Mouse (Mus musculus) kidney, embryonic 15.5 days (tissue): Measurements from ENCODE around the gene Klf14. TPM values are rescaled to one million over a fixed set of nuclear protein-coding genes. Genes with fewer than 3 reads are reported as not detected.

Experiments
- ATAC-seq: fragments of 200-750 bp; cut with Nextera tagmentation; replicated peaks from 2 replicates; pipeline ENCODE4 v1.8.0; 2017; ENCODE audit warnings: moderate TSS enrichment; ENCODE audit not compliant: low FRiP score
- H3K27ac ChIP-seq: fragments of 300-500 bp; sonication (generic); 2 replicates; pipeline ENCODE4 v1.5.1; 2015; ENCODE audit warnings: mild to moderate bottlenecking, inconsistent platforms
- H3K27me3 ChIP-seq: fragments of 300-500 bp; sonication (generic); 2 replicates; pipeline ENCODE4 v1.6.1; 2015; ENCODE audit warnings: inconsistent platforms
- H3K36me3 ChIP-seq: fragments of 300-500 bp; sonication (generic); 2 replicates; pipeline ENCODE4 v1.6.1; 2015; ENCODE audit warnings: inconsistent platforms
- H3K4me1 ChIP-seq: fragments of 300-500 bp; sonication (generic); 2 replicates; pipeline ENCODE4 v1.6.1; 2015; ENCODE audit warnings: inconsistent platforms
- H3K4me2 ChIP-seq: fragments of 300-500 bp; sonication (generic); 2 replicates; pipeline ENCODE4 v1.6.1; 2015; ENCODE audit warnings: moderate library complexity, mild to moderate bottlenecking, inconsistent platforms
- H3K4me3 ChIP-seq: fragments of 300-500 bp; sonication (generic); replicated peaks from 2 replicates; pipeline ENCODE4 v1.5.1; 2015; ENCODE audit warnings: mild to moderate bottlenecking, inconsistent platforms
- H3K9ac ChIP-seq: fragments of 300-500 bp; sonication (generic); 2 replicates; pipeline ENCODE4 v1.6.1; 2015; ENCODE audit warnings: mild to moderate bottlenecking, inconsistent platforms
- H3K9me3 ChIP-seq: fragments of 300-500 bp; sonication (generic); replicated peaks from 2 replicates; pipeline ENCODE4 v1.6.1; 2016; ENCODE audit warnings: inconsistent platforms
- WGBS: fragments of 180-500 bp; shearing (Covaris S2); methylation state at CpG from one replicate; pipeline ENCODE4 v1.1.7; 2015; ENCODE audit warnings: mixed read lengths; 5-methylcytosine and 5-hydroxymethylcytosine counted together
- polyA plus RNA-seq: library from polyadenylated mRNA; unstranded; fragments of >200 nt; fragmentation: Nextera tagmentation; extraction: Ambion mirVana; gene quantifications from 2 replicates; pipeline ENCODE4 v1.2.1, GENCODE M21; 2015

The Klf14 gene
- polyA plus RNA-seq, 1 experiment from 2014 or later, result 5.3 TPM

GRCm38 (mm10) chr6:30921826-30922225 lies 37.1 kb downstream of the Klf14 start:
- no peak overlapping the region for H3K4me3 ChIP-seq
- no peaks in the 10 kb centered on the region for H3K36me3 ChIP-seq
- H3K4me1 ChIP-seq, result peaks cover 8% of the 10 kb centered on the region
- H3K4me2 ChIP-seq, result peak overlapping the region; percentile 55
- H3K27ac ChIP-seq, result no peak overlapping the region
- no peak overlapping the region for H3K9ac ChIP-seq
- H3K27me3 ChIP-seq, result no peaks in the 10 kb centered on the region
- ATAC-seq, result no peak
- no peaks in the 10 kb centered on the region for H3K9me3 ChIP-seq
- 47% methylated on average over 10 of the region's 11 CpGs for WGBS

DNA sequence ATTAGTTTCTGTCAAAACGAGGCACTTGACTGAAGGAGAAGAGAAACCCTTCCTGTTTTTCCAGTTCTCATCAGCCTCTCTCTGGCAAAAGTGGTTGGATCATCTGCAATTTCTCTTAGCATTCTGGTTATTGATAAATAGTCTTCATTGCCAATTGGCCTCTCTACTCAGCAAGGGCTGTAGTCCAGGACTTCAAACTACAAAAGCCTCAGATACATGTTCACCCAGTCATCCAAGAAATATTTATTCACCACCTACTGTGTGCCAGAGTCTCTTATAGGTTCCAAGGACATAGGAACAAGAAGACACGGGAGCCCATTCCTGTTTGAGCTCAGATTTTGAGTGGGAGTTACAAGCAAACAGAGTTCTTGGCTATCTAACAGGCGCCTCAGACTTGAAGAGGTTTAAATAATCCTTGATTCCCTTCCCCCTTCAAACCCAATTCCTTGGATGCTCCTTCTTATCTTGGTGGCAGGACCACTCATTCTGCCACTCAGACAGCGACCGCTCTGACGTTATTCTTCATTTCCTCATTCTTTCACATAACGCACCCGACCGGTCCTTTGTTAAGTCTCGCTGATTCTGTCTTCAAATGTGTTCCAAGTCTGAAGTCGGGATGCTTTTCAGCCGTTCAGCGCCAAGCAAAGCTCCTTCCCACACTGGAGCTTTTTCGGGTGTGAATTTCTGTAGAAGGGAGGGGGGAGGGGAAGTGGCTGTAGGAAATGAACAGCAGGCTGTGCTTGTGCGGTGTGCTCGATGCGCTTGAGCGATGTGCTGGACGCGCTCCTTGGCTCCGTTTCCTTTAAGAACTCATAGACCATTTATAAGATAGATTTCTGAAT lies 37.8 kb downstream of the Klf14 start:
- peak overlapping the region; percentile 26 for H3K4me3 ChIP-seq
- H3K36me3 ChIP-seq, result no peaks in the 10 kb centered on the region
- peak overlapping the region; percentile 27; the same call in 1 of the 2 replicates for H3K27ac ChIP-seq
- 0 out of 2 replicates have a peak, but pooled peaks have one; percentile 36 for ATAC-seq
- peaks cover 8% of the 10 kb centered on the region for H3K4me1 ChIP-seq
- peak overlapping the region; percentile 55 for H3K4me2 ChIP-seq
- 35% methylated on average over 21 of the region's 21 CpGs for WGBS
- H3K9me3 ChIP-seq, result no peaks in the 10 kb centered on the region
- no peaks in the 10 kb centered on the region for H3K27me3 ChIP-seq
- H3K9ac ChIP-seq, result no peak overlapping the region

DNA sequence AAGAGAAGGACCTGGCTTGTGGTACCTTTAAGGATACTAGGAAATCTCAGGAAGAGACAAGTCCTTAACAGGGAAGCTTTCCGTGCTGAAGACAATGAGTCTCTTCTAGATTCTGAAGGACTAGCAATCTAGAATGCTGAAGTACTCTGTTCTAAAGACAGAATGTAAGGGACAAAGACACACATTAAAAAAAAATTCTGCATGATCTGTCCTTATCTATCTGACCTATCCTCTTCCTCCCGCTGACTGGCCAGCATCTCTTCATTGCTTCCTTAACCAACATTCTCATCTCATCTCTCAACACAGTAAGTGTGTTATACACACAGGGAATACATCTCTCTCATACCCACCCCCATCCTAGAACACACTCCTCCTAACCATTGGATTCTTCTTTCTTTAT lies 43.4 kb downstream of the Klf14 start, which contains the start of gene Tsga13:
TSS of gene Tsga13 (minus strand) at position 101 of the 400 bp plus-strand sequence.
- no peaks in the 10 kb centered on the region for H3K27me3 ChIP-seq
- H3K4me1 ChIP-seq, result no peaks in the 10 kb centered on the region
- H3K4me3 ChIP-seq, result no peak within 1 kb of the TSS
- WGBS, result 98% methylated on average over 2 of the region's 2 CpGs
- no peak within 1 kb of the TSS for H3K27ac ChIP-seq
- ATAC-seq, result no peak
- no peak within 1 kb of the TSS for H3K4me2 ChIP-seq
- no peaks in the 10 kb centered on the region for H3K9me3 ChIP-seq
- H3K9ac ChIP-seq, result no peak within 1 kb of the TSS
- H3K36me3 ChIP-seq, result no peaks in the 10 kb centered on the region

DNA sequence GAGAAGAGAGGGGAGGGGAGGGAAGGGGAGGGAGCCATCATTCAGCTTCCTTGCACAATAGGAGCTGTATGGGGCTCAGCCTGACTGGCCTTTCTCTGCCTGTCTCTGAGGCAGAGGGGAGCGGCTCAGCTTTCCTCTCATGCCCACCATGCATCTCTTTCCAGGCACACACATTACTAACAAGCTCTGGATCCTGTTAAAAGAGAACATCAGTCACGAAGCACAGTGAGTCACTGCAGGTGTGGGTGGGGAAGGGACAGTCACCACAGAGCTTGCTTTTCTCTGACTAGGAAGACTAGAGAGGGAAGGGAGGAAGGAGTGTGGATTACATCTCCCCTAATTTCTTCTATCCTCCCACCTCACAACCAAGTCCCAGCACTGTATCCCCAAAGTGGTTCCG lies 50.9 kb downstream of the Klf14 start:
- H3K9me3 ChIP-seq, result no peaks in the 10 kb centered on the region
- ATAC-seq, result no peak
- H3K27ac ChIP-seq, result no peak overlapping the region
- H3K36me3 ChIP-seq, result no peaks in the 10 kb centered on the region
- H3K9ac ChIP-seq, result no peak overlapping the region
- no peaks in the 10 kb centered on the region for H3K27me3 ChIP-seq
- no peak overlapping the region for H3K4me3 ChIP-seq
- WGBS, result 64% methylated on average over 3 of the region's 3 CpGs
- no peak overlapping the region for H3K4me2 ChIP-seq
- H3K4me1 ChIP-seq, result 0 out of 2 replicates have a peak, but pooled peaks cover 7% of the 10 kb centered on the region

Other genes with a start within 250 kb of the Klf14 start
- gene Mest, start 235.5 kb downstream of the Klf14 start, polyA plus RNA-seq, result 2,036 and 2,131 TPM in 2 replicates
- gene Copg2, start 62.3 kb downstream of the Klf14 start, polyA plus RNA-seq, result 24.6 and 26.2 TPM in 2 replicates
- gene Tsga13, start 43.5 kb downstream of the Klf14 start, polyA plus RNA-seq, result 0.32 and 0.33 TPM in 2 replicates